Mouse (Mus musculus) liver, adult 2 months (tissue): ENCODE measurements around the gene Pptc7. TPM values are rescaled to one million over a fixed set of nuclear protein-coding genes. Genes with fewer than 3 reads are reported as not detected.

ENCODE experiments used
- DNase-seq: peaks from one replicate; pipeline ENCODE4 v3.0.0-alpha.2; 2011; ENCODE audit warnings: low read depth, low spot score; ENCODE audit errors: extremely low read depth
- H3K27ac ChIP-seq: fragments of 200-500 bp; replicated peaks from 2 replicates; pipeline ENCODE4 v1.5.1; 2012; ENCODE audit warnings: low read depth, mild to moderate bottlenecking, control low read depth, inconsistent platforms, low read length; ENCODE audit not compliant: insufficient read depth
- H3K27me3 ChIP-seq: fragments of 200-500 bp; 2 replicates; pipeline ENCODE4 v1.6.1; 2012; ENCODE audit warnings: mild to moderate bottlenecking, moderate library complexity, low read length, inconsistent platforms; ENCODE audit not compliant: control insufficient read depth, insufficient read depth
- H3K36me3 ChIP-seq: fragments of 200-500 bp; 2 replicates; pipeline ENCODE4 v1.6.1; 2012; ENCODE audit warnings: low read length, inconsistent platforms; ENCODE audit not compliant: control insufficient read depth, insufficient read depth
- H3K4me1 ChIP-seq: fragments of 200-500 bp; 2 replicates; pipeline ENCODE4 v1.6.1; 2011; ENCODE audit warnings: low read length; ENCODE audit not compliant: control insufficient read depth, insufficient read depth
- H3K4me3 ChIP-seq: fragments of 200-500 bp; 2 replicates; pipeline ENCODE4 v1.5.1; 2011; ENCODE audit warnings: low read depth, mild to moderate bottlenecking, control low read depth, low read length, moderate library complexity; ENCODE audit not compliant: insufficient read depth
- H3K79me2 ChIP-seq: fragments of 200-500 bp; 2 replicates; pipeline ENCODE4 v1.6.1; 2012; ENCODE audit warnings: inconsistent platforms, mild to moderate bottlenecking, low read length, moderate library complexity; ENCODE audit not compliant: control insufficient read depth, insufficient read depth
- H3K9ac ChIP-seq: fragments of 200-500 bp; 2 replicates; pipeline ENCODE4 v1.6.1; 2012; ENCODE audit warnings: low read depth, mild to moderate bottlenecking, control low read depth, inconsistent platforms, low read length
- CTCF ChIP-seq: fragments of 200-500 bp; IDR thresholded peaks from 2 replicates; pipeline ENCODE4 v1.5.1; 2011; ENCODE audit warnings: low read depth, low read length, control low read depth
- POLR2A ChIP-seq: fragments of 200-500 bp; IDR thresholded peaks from 2 replicates; pipeline ENCODE4 v1.6.1; 2011; ENCODE audit warnings: low read length, control low read depth; ENCODE audit not compliant: insufficient read depth; ENCODE audit errors: extremely low read depth
- WGBS: fragments of 180-500 bp; shearing (Covaris S2); methylation state at CpG from one replicate; pipeline ENCODE4 v1.1.7; 2018; 5-methylcytosine and 5-hydroxymethylcytosine counted together
- polyA plus RNA-seq: library from polyadenylated mRNA; depleted of rRNA; stranded (reverse); fragments of >200 nt; gene quantifications from 2 replicates; pipeline ENCODE4 v1.2.3, GENCODE M21; 2012; rRNA removed
- total RNA-seq: library from RNA; depleted of rRNA; stranded (reverse); fragments of >200 nt; gene quantifications from 2 replicates; pipeline ENCODE4 v1.2.3, GENCODE M21; 2014; rRNA removed

Pptc7 gene
- total RNA-seq (16.3 and 17.6 TPM in 2 replicates), polyA plus RNA-seq (8.7 and 9.5 TPM in 2 replicates)

DNA sequence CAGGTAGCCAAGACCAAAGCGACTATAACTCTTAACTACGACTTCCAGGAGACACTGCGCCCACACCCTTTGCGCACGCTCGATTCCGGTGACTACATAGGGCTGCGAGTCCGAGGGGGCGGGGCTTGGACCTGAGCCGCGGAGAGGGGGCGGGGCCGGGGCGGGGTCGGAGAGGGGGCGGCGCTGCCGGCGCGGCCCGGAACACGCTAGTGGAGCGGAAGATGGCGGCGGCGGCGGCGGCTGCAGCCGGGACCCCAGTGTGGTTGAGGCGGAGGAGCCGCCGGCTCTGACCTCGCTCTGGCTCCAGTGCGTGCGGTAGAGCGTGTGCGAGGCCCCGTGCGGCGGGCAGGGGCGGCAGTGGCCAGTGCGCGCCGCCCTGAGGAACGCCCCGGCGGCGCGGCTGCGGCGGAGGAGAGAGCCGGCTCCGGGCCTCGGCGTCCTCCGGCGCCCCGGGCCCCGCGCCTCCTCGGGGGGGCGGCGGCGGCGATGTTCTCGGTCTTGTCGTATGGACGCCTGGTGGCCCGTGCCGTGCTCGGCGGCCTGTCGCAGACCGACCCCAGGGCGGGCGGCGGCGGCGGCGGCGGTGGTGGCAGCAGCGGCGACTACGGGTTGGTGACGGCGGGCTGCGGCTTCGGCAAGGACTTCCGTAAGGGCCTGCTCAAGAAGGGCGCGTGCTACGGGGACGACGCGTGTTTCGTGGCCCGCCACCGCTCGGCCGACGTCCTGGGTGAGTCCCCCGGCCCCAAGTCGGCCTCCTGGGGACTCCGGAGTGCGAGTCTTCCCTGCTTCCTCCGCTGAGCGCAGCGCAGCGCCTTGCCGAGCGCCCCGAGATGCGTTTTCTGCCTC lies at the start of gene Pptc7:
Gene Pptc7, plus strand, starts transcription at position 183 of the 846 bp plus-strand sequence.
- under 1% methylated on average over 95 of the region's 114 CpGs for WGBS
- peak within 1 kb of the TSS; percentile 93 for H3K4me3 ChIP-seq
- H3K79me2 ChIP-seq, result peaks cover 30% of the 10 kb centered on the region
- no peaks in the 10 kb centered on the region for H3K36me3 ChIP-seq
- DNase-seq, result peak; percentile 81
- H3K27ac ChIP-seq, result peak within 1 kb of the TSS; percentile 64
- no peaks in the 10 kb centered on the region for H3K27me3 ChIP-seq
- H3K9ac ChIP-seq, result peak within 1 kb of the TSS; percentile 100
- TF ChIP-seq POLR2A, result peak; percentile 65; the same call in 1 of the 2 replicates
- no peak for TF ChIP-seq CTCF
- H3K4me1 ChIP-seq, result peaks cover 18% of the 10 kb centered on the region

DNA sequence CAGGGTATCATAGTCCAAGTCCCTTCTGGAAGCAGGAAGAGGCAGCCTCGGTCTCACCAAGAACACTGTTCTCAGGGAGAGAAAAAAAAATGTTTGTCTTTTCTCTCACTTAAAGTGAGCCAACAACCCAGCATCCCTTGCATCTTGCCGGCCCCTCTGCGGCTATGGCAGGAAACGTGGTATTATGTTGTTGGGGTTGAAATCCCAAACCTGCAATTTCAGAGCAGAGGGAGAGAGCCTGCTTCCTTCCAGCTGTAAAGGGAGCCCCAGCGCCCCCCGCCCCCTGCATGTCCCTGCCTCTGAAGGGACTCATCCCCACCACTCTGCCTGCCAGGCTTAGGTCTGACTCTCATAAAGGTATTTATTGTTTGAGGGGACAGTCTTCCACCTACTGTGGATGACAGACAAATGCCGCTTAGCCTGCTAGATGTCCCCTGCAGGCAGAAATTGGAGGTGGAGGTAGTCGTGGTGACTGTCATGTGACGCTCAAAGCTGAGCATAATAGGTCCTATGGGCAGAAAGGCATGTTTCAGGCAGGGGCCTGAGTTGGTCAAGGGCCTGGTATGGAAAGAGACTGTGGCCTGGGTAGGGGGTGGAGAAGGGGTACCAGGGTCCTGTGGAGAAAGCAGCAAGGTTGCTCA lies 48.8 kb upstream of the Pptc7 start:
- H3K27ac ChIP-seq, result no peak overlapping the region
- no peak overlapping the region for H3K9ac ChIP-seq
- no peaks in the 10 kb centered on the region for H3K27me3 ChIP-seq
- H3K4me1 ChIP-seq, result no peaks in the 10 kb centered on the region
- no peak for DNase-seq
- H3K4me3 ChIP-seq, result no peak overlapping the region
- 71% methylated on average over 9 of the region's 9 CpGs for WGBS
- H3K36me3 ChIP-seq, result no peaks in the 10 kb centered on the region
- no peaks in the 10 kb centered on the region for H3K79me2 ChIP-seq
- TF ChIP-seq CTCF (no peak), POLR2A (no peak)

DNA sequence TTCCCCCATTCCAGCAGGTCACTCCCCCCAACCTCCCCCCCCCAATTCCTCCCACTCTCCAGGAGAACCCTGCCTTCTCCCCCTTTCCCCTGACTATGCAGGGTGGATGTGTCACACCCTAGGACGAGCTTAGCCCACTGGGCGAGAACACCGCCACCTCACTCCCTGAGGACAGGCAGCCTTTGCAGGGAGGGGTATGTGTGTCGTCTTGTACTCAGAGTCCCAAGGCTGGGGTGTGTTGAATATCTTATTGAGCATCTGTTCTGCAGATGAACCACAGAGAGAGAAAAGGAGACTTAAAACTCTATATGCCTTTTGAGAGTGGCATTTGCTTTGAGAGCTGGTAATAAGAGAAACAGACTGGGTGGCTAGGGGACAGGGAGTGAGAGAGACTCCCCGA lies 47.0 kb upstream of the Pptc7 start:
- no peaks in the 10 kb centered on the region for H3K4me1 ChIP-seq
- H3K27me3 ChIP-seq, result no peaks in the 10 kb centered on the region
- H3K36me3 ChIP-seq, result no peaks in the 10 kb centered on the region
- no peaks in the 10 kb centered on the region for H3K79me2 ChIP-seq
- H3K4me3 ChIP-seq, result no peak overlapping the region
- no peak for TF ChIP-seq CTCF
- no peak overlapping the region for H3K9ac ChIP-seq
- 87% methylated on average over 5 of the region's 5 CpGs for WGBS
- no peak overlapping the region for H3K27ac ChIP-seq
- no peak for DNase-seq

DNA sequence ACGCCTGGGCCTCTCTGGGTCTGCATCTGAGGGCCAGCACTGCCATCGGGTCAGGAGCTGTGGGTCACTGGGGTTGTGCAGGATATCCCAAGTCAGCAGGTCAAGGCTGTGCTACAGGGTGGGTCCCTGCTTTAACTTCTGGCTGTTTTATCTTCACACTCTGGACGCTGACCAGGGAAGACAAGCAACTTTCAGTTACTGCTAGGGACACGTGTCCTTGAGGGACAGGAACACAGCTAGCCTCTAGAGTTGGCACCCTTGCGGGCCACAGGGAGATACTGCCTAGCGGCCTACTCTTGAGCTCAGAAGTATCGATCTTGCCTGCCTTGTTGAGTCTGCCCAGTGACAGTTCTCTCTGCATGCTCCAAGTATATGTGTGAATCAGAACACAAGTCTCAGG lies 44.5 kb upstream of the Pptc7 start:
- no peak for DNase-seq
- WGBS, result 67% methylated on average over 7 of the region's 7 CpGs
- H3K4me3 ChIP-seq, result no peak overlapping the region

DNA sequence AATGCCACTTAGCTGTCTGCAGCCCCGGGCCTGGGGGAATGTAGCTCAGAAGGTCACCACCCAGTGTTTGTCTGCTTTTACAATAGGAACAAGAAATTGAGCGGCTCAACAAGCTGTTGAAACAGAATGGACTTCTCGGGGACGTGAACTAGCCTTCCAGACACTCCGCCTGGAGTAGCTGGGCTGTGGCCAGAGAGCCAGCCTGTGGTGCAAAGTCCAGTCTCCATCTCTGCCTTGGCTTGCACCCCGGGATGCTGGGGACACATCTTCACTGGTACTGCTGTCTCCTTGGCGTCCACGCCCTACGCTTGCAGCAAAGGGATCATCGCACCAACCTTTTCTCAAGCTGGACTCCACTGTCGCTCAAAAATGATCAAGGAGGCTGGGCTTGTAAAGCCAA lies 43.6 kb upstream of the Pptc7 start:
- Histone ChIP-seq H3K27ac (no peak overlapping the region), H3K36me3 (no peaks in the 10 kb centered on the region), H3K4me3 (no peak overlapping the region), H3K79me2 (no peaks in the 10 kb centered on the region), H3K4me1 (no peaks in the 10 kb centered on the region), H3K27me3 (no peaks in the 10 kb centered on the region), H3K9ac (no peak overlapping the region)
- no peak for DNase-seq
- TF ChIP-seq CTCF (no peak), POLR2A (no peak)
- WGBS, result 78% methylated on average over 11 of the region's 11 CpGs

More for the DNA sequence above, 44.5 kb upstream of the Pptc7 start:
- Histone ChIP-seq H3K27me3 (no peaks in the 10 kb centered on the region), H3K79me2 (no peaks in the 10 kb centered on the region), H3K27ac (no peak overlapping the region), H3K4me1 (no peaks in the 10 kb centered on the region), H3K9ac (no peak overlapping the region), H3K36me3 (no peaks in the 10 kb centered on the region)
- TF ChIP-seq POLR2A (no peak), CTCF (no peak)

DNA sequence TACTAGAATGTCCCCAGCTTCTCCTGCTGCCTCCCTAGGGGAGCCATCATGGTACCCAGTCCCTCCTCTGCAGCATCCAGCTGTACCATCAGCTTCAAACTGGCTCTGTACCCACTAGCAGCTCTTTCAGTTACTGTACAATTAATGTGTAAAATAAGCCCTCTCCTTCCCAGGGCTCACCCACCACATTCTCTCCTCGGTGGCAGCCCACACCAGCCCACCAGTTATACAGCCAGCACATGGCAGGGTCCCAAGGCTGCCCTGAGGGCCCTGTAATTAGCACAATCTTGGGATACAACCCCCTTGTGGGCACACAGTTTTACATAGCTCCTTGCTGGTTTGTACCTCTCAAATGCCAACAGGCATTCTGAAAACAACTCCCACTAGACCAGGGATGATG lies 43.2 kb upstream of the Pptc7 start:
- no peak for TF ChIP-seq CTCF
- no peak for TF ChIP-seq POLR2A
- no peaks in the 10 kb centered on the region for H3K36me3 ChIP-seq
- WGBS, result 87% methylated on average over 1 of the region's 1 CpGs
- no peaks in the 10 kb centered on the region for H3K4me1 ChIP-seq
- H3K27ac ChIP-seq, result no peak overlapping the region
- no peak overlapping the region for H3K9ac ChIP-seq
- H3K4me3 ChIP-seq, result no peak overlapping the region
- H3K27me3 ChIP-seq, result no peaks in the 10 kb centered on the region
- no peaks in the 10 kb centered on the region for H3K79me2 ChIP-seq
- DNase-seq, result no peak
